Mouse (Mus musculus) G1E (cell line): ENCODE results near the gene Tspan5.

Experiments used
- CTCF ChIP-seq: IDR thresholded peaks from 2 replicates; pipeline ENCODE4 v1.5.1; 2012; ENCODE audit warnings: low read depth, low read length, inconsistent platforms, mixed read lengths
- GATA1 ChIP-seq: IDR thresholded peaks from 2 replicates; pipeline ENCODE4 v1.6.1; 2012; ENCODE audit warnings: borderline replicate concordance, low read length, inconsistent platforms, mixed read lengths
- POLR2AphosphoS5 ChIP-seq: IDR thresholded peaks from 2 replicates; pipeline ENCODE4 v1.6.1; 2012; ENCODE audit warnings: low read depth, low read length, inconsistent platforms; ENCODE audit not compliant: insufficient replicate concordance
- TAL1 ChIP-seq: conservative IDR thresholded peaks from 2 replicates; pipeline ENCODE4 v1.6.1; 2012; ENCODE audit warnings: low read depth, low read length, inconsistent platforms, mixed read lengths

DNA sequence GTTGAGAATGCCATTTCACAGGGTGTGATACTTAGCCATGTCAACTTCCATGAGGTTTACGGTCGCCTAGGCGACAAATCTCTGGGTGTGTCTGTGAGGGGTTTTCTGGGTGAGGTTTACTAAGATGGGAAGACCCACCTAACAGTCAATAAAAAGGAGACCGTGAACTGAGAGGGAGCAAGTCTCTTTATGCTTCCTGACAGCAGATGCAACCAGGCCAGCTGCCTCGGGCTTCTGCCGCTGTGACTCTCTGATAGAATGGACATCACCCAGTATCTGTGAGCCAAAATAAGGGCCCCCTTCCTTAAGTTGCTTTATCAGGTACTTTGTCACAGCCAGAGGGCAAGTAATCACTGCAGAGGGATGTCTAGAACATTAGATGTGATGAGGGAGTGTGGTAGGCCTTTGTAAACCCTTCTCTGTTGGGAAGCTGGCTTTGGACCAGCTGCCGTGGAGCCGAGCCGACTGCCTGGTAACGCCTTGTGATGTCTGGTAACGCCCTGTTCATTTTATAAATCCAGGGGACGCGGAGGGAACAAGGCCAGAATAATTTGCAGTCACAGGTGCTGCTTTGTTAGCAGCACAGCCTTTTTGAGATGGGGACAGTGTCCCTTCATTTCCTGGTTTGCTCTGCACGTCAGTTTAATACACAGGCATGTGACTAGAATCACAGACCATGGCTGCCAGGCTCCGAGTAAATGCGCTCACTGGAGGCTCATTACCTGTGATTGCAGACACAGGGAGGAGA, 58.8 kb downstream of the Tspan5 start:
- TF ChIP-seq CTCF (no peak), POLR2AphosphoS5 (no peak), GATA1 (no peak), TAL1 (no peak)
